Mouse (Mus musculus) ZHBTc4 (cell line): ENCODE results near the gene Mrpl36.

ENCODE experiments used
- DNase-seq: peaks from one replicate; pipeline ENCODE4 v3.0.0-alpha.2; 2011; ENCODE audit warnings: low read depth, low spot score

The Mrpl36 gene

GRCm38 (mm10) chr13:73327827-73328698, at the start of gene Mrpl36, which contains the start of gene Ndufs6:
Gene Mrpl36, plus strand, starts transcription at chr13:73328513.
Gene Ndufs6, minus strand, starts transcription at chr13:73328542.
- DNase-seq: peak; percentile 97

GRCm38 (mm10) chr13:73279196-73279595, 49.1 kb upstream of the Mrpl36 start:
- DNase-seq: no peak

- no peak for DNase-seq
Measured at GRCm38 (mm10) chr13:73282407-73282806, 45.9 kb upstream of the Mrpl36 start.

GRCm38 (mm10) chr13:73283534-73283933, 44.8 kb upstream of the Mrpl36 start:
- no peak for DNase-seq

- no peak for DNase-seq
Measured at GRCm38 (mm10) chr13:73290206-73290605, 38.1 kb upstream of the Mrpl36 start.

GRCm38 (mm10) chr13:73291102-73291501, 37.2 kb upstream of the Mrpl36 start:
- no peak for DNase-seq

- DNase-seq: no peak
Measured at GRCm38 (mm10) chr13:73298717-73299116, 29.6 kb upstream of the Mrpl36 start.

- DNase-seq: no peak
Measured at GRCm38 (mm10) chr13:73299322-73299721, 29.0 kb upstream of the Mrpl36 start.

- no peak for DNase-seq
Measured at GRCm38 (mm10) chr13:73304729-73305128, 23.6 kb upstream of the Mrpl36 start.

- no peak for DNase-seq
Measured at GRCm38 (mm10) chr13:73305398-73306084, 22.8 kb upstream of the Mrpl36 start.

- no peak for DNase-seq
Measured at GRCm38 (mm10) chr13:73306085-73306410, 22.3 kb upstream of the Mrpl36 start.

GRCm38 (mm10) chr13:73306430-73306829, 21.9 kb upstream of the Mrpl36 start:
- DNase-seq: no peak

GRCm38 (mm10) chr13:73310183-73310929, 18.0 kb upstream of the Mrpl36 start:
- peak; percentile 76 for DNase-seq

- no peak for DNase-seq
Measured at GRCm38 (mm10) chr13:73320048-73320447, 8.3 kb upstream of the Mrpl36 start.

GRCm38 (mm10) chr13:73322626-73323025, 5.7 kb upstream of the Mrpl36 start:
- DNase-seq: no peak

- DNase-seq: no peak
Measured at GRCm38 (mm10) chr13:73323406-73323805, 4.9 kb upstream of the Mrpl36 start.

- peak; percentile 91 for DNase-seq
Measured at GRCm38 (mm10) chr13:73330844-73331501, 2.7 kb downstream of the Mrpl36 start.

- DNase-seq: no peak
Measured at GRCm38 (mm10) chr13:73331736-73332135, 3.4 kb downstream of the Mrpl36 start.

- DNase-seq: no peak
Measured at GRCm38 (mm10) chr13:73336753-73337152, 8.4 kb downstream of the Mrpl36 start.

- peak; percentile 90 for DNase-seq
Measured at GRCm38 (mm10) chr13:73345102-73345890, 17.0 kb downstream of the Mrpl36 start.

- DNase-seq: peak; percentile 94
Measured at GRCm38 (mm10) chr13:73346131-73346530, 17.8 kb downstream of the Mrpl36 start.
